Mouse (Mus musculus): ENCODE data around the gene Mrtfa.

Gene Mrtfa

GRCm38 (mm10) chr15:81067761-81068160 lies 122.8 kb downstream of the Mrtfa start:
- DNase-seq (ENCODE audit: low read depth, low spot score) = no peak

DNA sequence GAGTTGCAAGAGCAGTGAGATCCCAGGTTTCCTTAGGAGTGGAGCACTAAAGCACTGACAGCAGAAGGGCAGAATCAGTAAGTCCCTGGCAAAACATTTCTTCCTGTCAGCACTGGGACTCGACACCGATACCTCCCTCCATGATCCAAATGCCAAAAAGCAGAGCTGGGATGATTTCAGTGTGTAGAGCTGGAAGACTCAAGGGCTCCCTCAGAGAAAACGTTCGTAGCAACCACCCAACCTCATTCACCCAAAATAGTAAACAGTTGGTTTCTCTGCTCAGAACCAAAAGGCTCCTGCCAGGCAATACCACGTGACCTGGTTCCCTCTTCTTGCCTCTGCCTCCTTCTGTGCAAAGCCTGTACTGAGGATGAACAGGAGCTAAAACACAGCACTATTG lies 123.6 kb downstream of the Mrtfa start:
- DNase-seq (ENCODE audit: low read depth, low spot score) = no peak

DNA sequence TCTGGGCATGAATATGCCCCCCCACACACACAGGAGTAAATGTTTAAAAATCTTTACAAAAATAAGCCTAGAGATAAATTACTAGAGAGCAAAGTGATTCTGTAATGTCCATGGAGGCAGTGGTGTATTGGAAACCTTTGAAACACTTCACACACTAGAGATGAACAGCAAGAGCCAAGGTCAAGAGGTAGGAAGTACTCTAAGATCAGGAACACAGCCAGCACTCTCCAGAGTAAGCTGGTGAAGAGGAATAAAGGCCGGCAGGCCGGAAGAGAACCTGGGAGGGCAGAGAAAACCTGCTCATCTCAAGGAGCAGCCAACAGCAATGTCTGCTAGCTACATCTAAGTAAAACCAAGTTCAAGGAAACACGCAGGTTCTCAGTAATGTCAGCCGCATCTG lies 125.9 kb downstream of the Mrtfa start:
- no peak for DNase-seq (ENCODE audit: low read depth, low spot score)

DNA sequence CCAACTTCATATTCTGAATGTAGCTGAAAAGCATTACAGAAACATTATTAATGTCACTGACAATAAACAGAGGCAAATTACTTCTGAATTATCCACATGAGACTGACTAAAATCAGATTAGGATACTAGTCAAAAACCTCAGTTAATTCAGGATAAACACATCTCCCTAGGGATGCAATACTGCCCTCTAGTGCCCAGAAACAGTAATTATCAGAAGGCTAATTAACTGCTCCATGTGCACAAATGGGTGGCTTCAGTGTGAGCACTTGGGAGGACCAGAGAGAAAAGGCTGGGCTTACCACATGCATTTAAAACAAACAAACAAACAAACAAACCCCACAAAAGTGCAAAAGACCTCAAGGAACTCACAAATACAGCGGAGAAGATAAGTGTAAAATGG lies 126.4 kb downstream of the Mrtfa start:
- peak; percentile 74 for DNase-seq (ENCODE audit: low read depth, low spot score)

DNA sequence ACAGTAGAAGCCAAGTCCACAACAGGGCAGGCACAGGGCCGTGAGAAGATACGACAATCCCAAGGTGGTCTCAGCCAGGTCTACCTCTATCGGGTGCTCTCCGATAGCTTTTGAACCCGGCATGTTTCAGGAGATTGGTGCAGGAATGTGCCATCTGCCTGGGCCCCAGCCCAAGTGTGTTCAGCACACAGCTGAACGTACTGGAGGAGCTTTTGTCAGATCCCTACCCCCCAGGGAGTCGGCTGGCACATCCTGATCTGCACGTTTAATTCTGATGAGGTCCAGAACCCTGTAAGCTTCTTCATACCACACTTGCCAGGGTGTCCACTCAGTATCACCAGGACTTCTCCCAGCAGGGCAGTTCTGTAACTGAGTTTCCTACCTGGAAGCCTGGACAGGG lies 127.9 kb downstream of the Mrtfa start:
- DNase-seq (ENCODE audit: low read depth, low spot score) = no peak

DNA sequence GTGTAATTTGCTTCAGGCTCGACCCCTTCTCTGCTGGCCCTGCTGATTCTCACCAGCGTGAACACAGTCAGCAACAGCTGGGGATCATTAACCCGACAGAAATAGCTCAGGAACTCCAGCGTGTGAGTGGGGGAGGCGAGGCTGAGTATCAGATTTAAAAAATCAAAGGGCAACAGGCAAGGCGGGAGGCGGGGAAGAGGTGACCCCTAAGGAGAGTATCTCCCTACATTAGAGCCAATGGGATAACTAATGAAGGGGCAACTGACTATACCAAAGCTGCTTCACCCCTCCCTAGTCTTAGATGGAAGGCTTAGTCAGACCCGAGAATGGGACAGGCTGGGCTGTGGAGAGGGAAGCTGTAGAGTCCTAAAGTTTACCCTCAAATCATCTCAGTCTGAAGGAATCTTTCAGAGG lies 128.4 kb downstream of the Mrtfa start:
- peak; percentile 67 for DNase-seq (ENCODE audit: low read depth, low spot score)

- DNase-seq (ENCODE audit: low read depth, low spot score) = no peak
Observed at GRCm38 (mm10) chr15:81060975-81061374, 129.6 kb downstream of the Mrtfa start.

GRCm38 (mm10) chr15:81057736-81058135 lies 132.8 kb downstream of the Mrtfa start:
- DNase-seq (ENCODE audit: low read depth, low spot score) = no peak

DNA sequence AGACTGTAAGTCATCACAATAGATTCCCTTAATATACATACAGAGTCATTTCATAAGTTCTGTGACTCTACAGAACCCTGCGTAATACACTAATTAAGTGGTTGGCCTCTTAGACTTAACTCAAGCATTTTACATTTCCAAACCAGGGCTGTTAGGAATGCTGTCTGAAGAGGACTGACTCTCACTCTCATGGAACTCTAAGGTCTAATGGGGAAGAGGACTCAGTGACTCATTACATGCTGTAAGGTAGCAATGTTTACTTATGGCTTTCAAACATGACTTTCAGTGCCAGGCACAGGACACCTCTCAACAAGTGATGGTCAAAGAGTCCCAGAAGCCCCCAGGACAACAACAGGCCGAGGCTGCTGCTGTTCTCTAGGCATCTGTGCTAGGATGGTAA lies 135.1 kb downstream of the Mrtfa start:
- DNase-seq (ENCODE audit: low read depth, low spot score) = no peak

DNA sequence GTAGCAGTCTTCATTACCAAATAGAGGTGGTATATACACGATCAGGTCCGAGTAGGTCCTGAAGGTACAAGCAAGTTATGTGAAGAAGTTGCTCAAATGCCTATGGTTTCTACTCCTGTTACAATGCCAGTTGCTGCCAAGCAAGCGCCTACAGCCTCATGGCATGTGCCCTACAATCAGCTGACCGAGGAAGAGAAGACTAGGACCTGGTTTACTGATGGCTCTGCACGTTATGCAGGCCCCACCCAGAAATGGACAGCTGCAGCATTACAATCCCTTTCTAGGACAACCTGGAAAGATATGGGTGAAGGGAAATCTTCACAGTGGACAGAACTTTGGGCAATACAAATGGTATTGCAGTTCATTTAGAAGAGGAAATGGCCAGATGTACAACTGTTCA lies 138.1 kb downstream of the Mrtfa start:
- no peak for DNase-seq (ENCODE audit: low read depth, low spot score)

DNA sequence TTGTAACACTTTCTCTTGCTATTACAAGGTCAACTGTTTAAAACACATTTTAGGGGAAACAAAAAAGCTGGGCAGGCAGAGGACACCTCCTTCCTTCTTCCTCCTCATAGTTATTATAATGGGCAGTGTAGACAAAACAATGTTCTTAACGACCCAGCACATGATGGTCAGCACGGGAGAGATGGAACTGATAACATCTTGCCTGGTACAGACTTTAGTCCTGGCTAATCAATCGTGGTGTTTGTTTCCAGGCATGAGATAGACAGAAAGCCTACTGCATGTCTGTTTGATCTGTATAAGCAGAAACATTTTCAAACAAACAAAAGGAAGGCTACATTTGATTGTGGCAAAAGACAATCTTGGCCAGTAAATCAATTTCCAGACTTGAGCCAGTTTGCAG lies 140.1 kb downstream of the Mrtfa start:
- DNase-seq (ENCODE audit: low read depth, low spot score) = no peak

DNA sequence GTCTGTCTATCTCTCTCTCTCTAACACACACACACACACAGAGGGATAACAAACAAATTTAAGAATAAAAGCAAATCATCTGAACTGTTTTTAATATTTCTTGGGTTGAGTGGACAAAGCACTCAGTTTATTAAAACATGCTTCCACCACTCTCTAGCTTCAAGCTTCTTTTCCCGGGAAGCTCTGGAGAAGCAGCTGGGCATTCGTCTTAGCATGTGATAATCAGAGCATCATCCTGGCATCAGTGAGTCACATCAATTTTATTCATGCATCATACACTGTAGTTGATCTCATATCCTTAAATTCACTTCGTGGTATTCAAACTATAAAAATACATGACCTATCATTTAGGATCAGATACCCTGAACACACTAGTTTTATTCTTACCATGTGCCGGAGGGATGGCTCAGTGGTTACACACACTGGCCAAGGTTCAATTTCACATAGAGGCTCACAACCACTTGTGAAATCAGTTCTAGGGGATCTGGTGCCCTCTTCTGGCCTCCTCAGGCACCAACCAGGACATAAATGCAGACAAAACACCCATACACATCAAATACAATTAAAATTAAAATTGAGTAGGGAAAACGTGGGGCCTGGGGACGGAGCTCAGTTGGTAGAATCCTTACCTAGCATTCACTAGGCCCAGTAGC lies 141.0 kb downstream of the Mrtfa start:
- peak; percentile 57 for DNase-seq (ENCODE audit: low read depth, low spot score)

GRCm38 (mm10) chr15:81047497-81047896 lies 143.1 kb downstream of the Mrtfa start:
- DNase-seq (ENCODE audit: low read depth, low spot score) = no peak

- no peak for DNase-seq (ENCODE audit: low read depth, low spot score)
Observed at GRCm38 (mm10) chr15:81046061-81046460, 144.5 kb downstream of the Mrtfa start.

DNA sequence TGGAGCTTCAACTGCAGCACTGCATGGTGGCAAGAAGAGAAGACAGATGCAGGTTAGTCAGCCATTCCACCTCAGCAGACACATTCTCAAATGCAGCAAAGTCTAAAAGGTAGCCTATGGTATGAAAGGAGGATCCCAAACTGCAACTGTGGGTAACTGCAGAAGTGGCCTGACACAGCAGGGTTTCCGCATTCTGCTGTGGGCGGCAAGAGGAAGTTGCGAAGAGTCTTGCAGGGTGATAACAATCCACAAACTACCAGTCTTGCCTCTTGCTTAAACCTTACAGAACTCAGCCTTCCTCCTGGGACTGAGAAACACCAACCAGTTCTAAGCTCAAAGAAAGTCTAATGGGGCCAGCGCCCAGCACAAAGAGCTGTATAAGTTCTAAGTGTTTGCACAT lies 145.2 kb downstream of the Mrtfa start:
- no peak for DNase-seq (ENCODE audit: low read depth, low spot score)

- no peak for DNase-seq (ENCODE audit: low read depth, low spot score)
Observed at GRCm38 (mm10) chr15:81044446-81044845, 146.1 kb downstream of the Mrtfa start.

DNA sequence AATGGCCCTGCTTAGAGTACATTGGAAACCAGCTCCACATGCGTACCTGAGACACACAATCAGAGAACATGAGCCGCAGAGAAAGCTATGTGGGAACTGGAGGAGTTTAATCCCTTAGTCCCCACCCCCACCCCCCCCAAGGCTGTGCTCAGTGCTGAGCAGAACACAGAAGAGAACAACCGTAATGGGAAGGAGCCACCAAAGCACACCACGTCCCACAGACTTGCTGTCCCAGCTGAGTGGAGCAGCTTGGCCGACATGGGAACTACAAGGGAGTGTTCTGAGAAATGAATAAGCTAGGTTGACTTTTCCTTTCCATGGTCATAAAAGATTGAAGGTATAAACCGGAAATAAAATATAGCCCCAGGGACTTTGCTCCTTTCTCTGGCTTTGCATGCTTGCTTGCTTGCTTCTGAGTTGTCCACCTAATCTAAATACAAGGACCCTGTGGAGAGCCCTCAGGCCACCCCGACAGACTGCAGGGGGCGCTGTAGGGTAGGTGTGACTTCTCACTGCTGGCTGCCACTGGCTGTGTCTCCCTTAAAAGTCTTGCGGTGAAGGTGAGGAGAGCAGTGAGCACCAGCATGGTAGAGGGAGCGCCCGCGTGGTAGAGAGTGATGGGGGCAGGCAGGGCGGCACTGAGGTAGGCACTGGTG lies 148.2 kb downstream of the Mrtfa start:
- DNase-seq (ENCODE audit: low read depth, low spot score) = no peak

GRCm38 (mm10) chr15:81041767-81042166 lies 148.8 kb downstream of the Mrtfa start:
- DNase-seq (ENCODE audit: low read depth, low spot score) = no peak

DNA sequence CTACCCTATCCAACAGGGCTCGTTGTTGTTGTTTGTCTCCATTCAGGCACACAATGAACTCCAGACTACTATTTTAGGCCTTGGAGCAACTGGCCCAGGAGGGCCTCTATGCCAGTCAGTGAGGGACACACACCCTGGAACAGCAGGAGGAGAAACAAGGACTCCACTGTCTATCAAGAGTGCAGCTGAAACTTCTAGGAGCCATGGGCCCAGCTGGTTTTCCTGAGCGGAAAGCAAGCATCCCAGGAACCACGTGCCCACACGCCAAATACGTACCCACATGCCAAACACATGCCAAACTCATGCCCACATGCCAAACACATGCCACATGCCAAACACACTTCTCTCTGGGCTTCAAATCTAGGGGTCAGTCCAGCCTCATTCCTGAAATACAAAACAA lies 152.1 kb downstream of the Mrtfa start:
- no peak for DNase-seq (ENCODE audit: low read depth, low spot score)

DNA sequence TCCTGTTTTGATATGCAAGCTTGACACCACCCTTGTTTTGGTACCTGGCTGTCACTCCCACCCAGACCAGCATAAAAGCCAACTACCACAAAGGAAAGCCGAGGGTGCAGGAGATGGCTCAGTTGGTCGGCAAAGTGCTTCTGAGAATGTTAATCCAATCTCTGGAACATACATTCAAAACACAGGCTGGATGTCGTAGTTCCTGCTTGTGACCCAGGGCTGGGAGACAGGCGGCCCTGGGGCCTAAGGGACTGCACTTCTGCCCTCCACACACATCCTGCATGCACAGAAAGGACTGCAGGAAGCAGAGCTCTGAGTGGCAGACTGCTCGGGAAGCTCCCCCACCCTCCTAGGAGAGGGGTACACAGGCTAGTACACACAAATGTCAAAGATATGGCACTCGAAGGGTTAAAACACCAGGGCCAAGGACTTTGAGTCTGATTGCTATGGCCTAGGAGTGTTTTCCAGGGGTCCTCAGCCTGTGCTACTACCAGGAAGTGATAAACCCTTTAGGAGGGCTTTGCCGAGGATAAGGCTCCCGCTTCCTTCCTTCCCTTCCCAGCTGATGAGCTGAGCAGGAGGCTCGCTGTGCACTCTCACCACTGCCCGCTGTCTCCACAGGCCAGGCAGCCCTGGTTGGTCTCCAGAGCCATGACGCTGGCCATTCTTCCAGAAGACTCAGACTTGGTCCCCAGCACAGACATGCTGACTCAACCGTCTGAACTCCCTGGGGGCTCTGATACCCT lies 155.0 kb downstream of the Mrtfa start:
- no peak for DNase-seq (ENCODE audit: low read depth, low spot score)

DNA sequence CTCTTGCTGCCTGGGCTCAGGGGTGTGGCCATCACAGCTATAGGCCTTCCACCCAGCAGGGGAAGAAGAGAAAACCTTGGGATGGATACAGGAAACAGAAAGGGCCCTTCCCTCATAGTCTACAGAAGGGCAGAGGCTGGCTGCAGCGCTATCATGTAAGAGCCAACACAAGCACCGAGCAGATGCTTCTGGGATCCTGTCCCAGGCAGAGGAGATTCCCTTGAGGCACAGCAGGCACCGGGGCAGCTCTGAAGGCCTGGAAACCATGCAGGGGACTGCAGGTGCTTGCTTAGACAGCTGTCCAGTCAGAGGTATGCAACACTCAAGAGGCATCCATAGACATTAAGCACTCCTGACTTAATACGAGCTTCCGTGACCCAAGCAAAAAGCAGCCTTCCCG lies 156.4 kb downstream of the Mrtfa start:
- no peak for DNase-seq (ENCODE audit: low read depth, low spot score)

GRCm38 (mm10) chr15:81032941-81033629 lies 157.5 kb downstream of the Mrtfa start:
- peak; percentile 64 for DNase-seq (ENCODE audit: low read depth, low spot score)

All from 3T3-L1 (cell line).